Mouse (Mus musculus) G1E (cell line): Measurements from ENCODE around the gene Ttc4. TPM values are rescaled to one million over a fixed set of nuclear protein-coding genes. Genes with fewer than 3 reads are reported as not detected.

Experiments used
- ATAC-seq: 2 replicates; pipeline ENCODE4 v1.8.0; 2016; ENCODE audit warnings: mild to moderate bottlenecking; ENCODE audit not compliant: insufficient number of reproducible peaks, poor library complexity, low FRiP score, severe bottlenecking; ENCODE audit errors: extremely low read depth
- DNase-seq: peaks from one replicate; pipeline ENCODE4 v3.0.0; 2012; ENCODE audit warnings: low spot score
- H3K27me3 ChIP-seq: 2 replicates; pipeline ENCODE4 v1.6.1; 2012; ENCODE audit warnings: mild to moderate bottlenecking, low read length, inconsistent platforms; ENCODE audit not compliant: insufficient read depth
- H3K36me3 ChIP-seq: replicated peaks from 2 replicates; pipeline ENCODE3; 2012; ENCODE audit warnings: mild to moderate bottlenecking, inconsistent platforms
- H3K4me1 ChIP-seq: 2 replicates; pipeline ENCODE4 v1.6.1; 2012; ENCODE audit warnings: low read depth, low read length, inconsistent platforms, mixed read lengths; ENCODE audit not compliant: insufficient read depth
- H3K4me3 ChIP-seq: 2 replicates; pipeline ENCODE4 v1.5.1; 2012; ENCODE audit warnings: low read depth, mild to moderate bottlenecking, inconsistent platforms, low read length, moderate library complexity, mixed read lengths
- H3K9me3 ChIP-seq: replicated peaks from 2 replicates; pipeline ENCODE4 v1.6.1; 2012; ENCODE audit warnings: inconsistent platforms
- CTCF ChIP-seq: IDR thresholded peaks from 2 replicates; pipeline ENCODE4 v1.5.1; 2012; ENCODE audit warnings: low read depth, low read length, inconsistent platforms, mixed read lengths
- GATA1 ChIP-seq: IDR thresholded peaks from 2 replicates; pipeline ENCODE4 v1.6.1; 2012; ENCODE audit warnings: borderline replicate concordance, low read length, inconsistent platforms, mixed read lengths
- GATA2 ChIP-seq: IDR thresholded peaks from 2 replicates; pipeline ENCODE4 v1.6.1; 2012; ENCODE audit warnings: low read depth, low read length, inconsistent platforms, borderline replicate concordance
- POLR2AphosphoS5 ChIP-seq: IDR thresholded peaks from 2 replicates; pipeline ENCODE4 v1.6.1; 2012; ENCODE audit warnings: low read depth, low read length, inconsistent platforms; ENCODE audit not compliant: insufficient replicate concordance
- TAL1 ChIP-seq: conservative IDR thresholded peaks from 2 replicates; pipeline ENCODE4 v1.6.1; 2012; ENCODE audit warnings: low read depth, low read length, inconsistent platforms, mixed read lengths
- polyA plus RNA-seq: library from polyadenylated mRNA; stranded (reverse); fragments of >175 nt; gene quantifications from 2 replicates; pipeline ENCODE4 v1.2.3, GENCODE M21; 2012
- total RNA-seq, 2 experiments: library from RNA; stranded (forward) in 1 of 2; stranded (reverse) in 1 of 2; fragments of 200-1000 nt in 1 of 2; fragments of >200 nt in 1 of 2; fragmentation: Nextera tagmentation in 1 of 2; gene quantifications; 2 replicates each; pipeline ENCODE4 v1.2.3; 2014 to 2017

Gene Ttc4
- total RNA-seq (2014; fragmentation: Nextera tagmentation): 73.6 and 90.8 TPM in 2 replicates
- 58.7 and 59.5 TPM in 2 replicates for total RNA-seq (2017)
- 5.6 and 16.6 TPM in 2 replicates for polyA plus RNA-seq

- H3K4me1 ChIP-seq: peaks cover 38% of the 10 kb centered on the region
- ATAC-seq: peak; percentile 99
Observed at GRCm38 (mm10) chr4:106678442-106679118, at the start of gene Ttc4. Ttc4 (minus strand) TSS chr4:106678944.

GRCm38 (mm10) chr4:106720631-106721030, 41.9 kb upstream of the Ttc4 start:
- Histone ChIP-seq H3K4me1 (no peaks in the 10 kb centered on the region), H3K27me3 (peaks cover 16% of the 10 kb centered on the region), H3K9me3 (no peaks in the 10 kb centered on the region), H3K36me3 (no peaks in the 10 kb centered on the region), H3K4me3 (no peak overlapping the region)
- ATAC-seq (no peak), DNase-seq (no peak)
- TF ChIP-seq CTCF: no peak
- no peak for TF ChIP-seq POLR2AphosphoS5
- no peak for TF ChIP-seq GATA2
- no peak for TF ChIP-seq GATA1
- no peak for TF ChIP-seq TAL1

More at GRCm38 (mm10) chr4:106678442-106679118, at the start of gene Ttc4:
- peak; percentile 92 for DNase-seq
- Histone ChIP-seq H3K36me3 (peaks cover 40% of the 10 kb centered on the region), H3K27me3 (peaks cover 13% of the 10 kb centered on the region), H3K9me3 (no peaks in the 10 kb centered on the region), H3K4me3 (peak within 1 kb of the TSS; percentile 89)
- no peak for TF ChIP-seq CTCF

- H3K4me3 ChIP-seq: no peak overlapping the region
- no peaks in the 10 kb centered on the region for H3K4me1 ChIP-seq
- TF ChIP-seq POLR2AphosphoS5: no peak
- TF ChIP-seq GATA1: no peak
- no peak for TF ChIP-seq TAL1
- no peak for TF ChIP-seq GATA2
- TF ChIP-seq CTCF: no peak
- H3K27me3 ChIP-seq: peaks cover 23% of the 10 kb centered on the region
- H3K36me3 ChIP-seq: no peaks in the 10 kb centered on the region
- H3K9me3 ChIP-seq: no peaks in the 10 kb centered on the region
- DNase-seq: no peak
- ATAC-seq: no peak
Observed at GRCm38 (mm10) chr4:106713622-106714021, 34.9 kb upstream of the Ttc4 start.

GRCm38 (mm10) chr4:106708408-106708807, 29.7 kb upstream of the Ttc4 start:
- H3K4me1 ChIP-seq: peaks cover 2% of the 10 kb centered on the region; the same call in 1 of the 2 replicates
- H3K36me3 ChIP-seq: no peaks in the 10 kb centered on the region
- ATAC-seq (no peak), DNase-seq (peak; percentile 66)
- TF ChIP-seq GATA2 (no peak), GATA1 (no peak), CTCF (peak; percentile 95)
- peaks cover 54% of the 10 kb centered on the region for H3K27me3 ChIP-seq
- no peak overlapping the region for H3K4me3 ChIP-seq
- H3K9me3 ChIP-seq: no peaks in the 10 kb centered on the region

- ATAC-seq (no peak), DNase-seq (no peak)
- Histone ChIP-seq H3K4me3 (no peak overlapping the region), H3K27me3 (peaks cover 55% of the 10 kb centered on the region), H3K4me1 (peaks cover 2% of the 10 kb centered on the region; the same call in 1 of the 2 replicates), H3K36me3 (no peaks in the 10 kb centered on the region), H3K9me3 (no peaks in the 10 kb centered on the region)
- TF ChIP-seq GATA2: no peak
- no peak for TF ChIP-seq GATA1
- no peak for TF ChIP-seq CTCF
- no peak for TF ChIP-seq POLR2AphosphoS5
- no peak for TF ChIP-seq TAL1
Observed at GRCm38 (mm10) chr4:106707957-106708356, 29.2 kb upstream of the Ttc4 start.

GRCm38 (mm10) chr4:106705096-106705665, 26.4 kb upstream of the Ttc4 start:
- DNase-seq (no peak), ATAC-seq (no peak)
- Histone ChIP-seq H3K4me1 (peaks cover 2% of the 10 kb centered on the region; the same call in 1 of the 2 replicates), H3K36me3 (no peaks in the 10 kb centered on the region), H3K9me3 (no peaks in the 10 kb centered on the region), H3K27me3 (peaks cover 52% of the 10 kb centered on the region), H3K4me3 (no peak overlapping the region)
- TF ChIP-seq POLR2AphosphoS5 (no peak), CTCF (no peak), GATA1 (no peak), GATA2 (no peak), TAL1 (no peak)

- H3K27me3 ChIP-seq: peaks cover 53% of the 10 kb centered on the region
- no peaks in the 10 kb centered on the region for H3K36me3 ChIP-seq
- DNase-seq: no peak
- TF ChIP-seq CTCF (no peak), TAL1 (no peak), POLR2AphosphoS5 (no peak), GATA2 (no peak), GATA1 (no peak)
- no peaks in the 10 kb centered on the region for H3K9me3 ChIP-seq
- no peak overlapping the region for H3K4me3 ChIP-seq
- H3K4me1 ChIP-seq: peaks cover 2% of the 10 kb centered on the region; the same call in 1 of the 2 replicates
- ATAC-seq: no peak
Observed at GRCm38 (mm10) chr4:106704416-106704815, 25.7 kb upstream of the Ttc4 start.
